21 mouse cellular contexts compared by ENCODE assay signal in genomic region chr13:112758546-112759090, GRCm38 (mm10). TPM values are rescaled to one million over a fixed set of nuclear protein-coding genes. Genes with fewer than 3 reads are reported as not detected.
DNase-seq lines count a peak whose midpoint lies in the region; ATAC-seq and TF ChIP-seq lines count a peak whose summit lies in the region.
"Had no signal": no experiment of that assay in that cellular context is flagged by ENCODE, and none has a peak within 500 bp of the region (broad histone marks: within the 10 kb centered on the region; RNA-seq: fewer than 3 reads in every experiment).

No protein-coding gene starts in this region.

- in situ Hi-C loops in CH12.LX (cut with MboI; ENCODE audit: low pct_ligation_motif_present, low pct_unique_long_range_greater_than_20kb, low sequenced_read_pairs): no loop called here

- no peaks in the 10 kb centered on the region for H3K9me3 ChIP-seq in heart, embryonic 12.5 days (replicated peaks)
- H3K9me3 ChIP-seq in CH12.LX (replicated peaks; ENCODE audit: low read length): no peaks in the 10 kb centered on the region
- H3K9me3 ChIP-seq in limb, embryonic 15.5 days: no peaks in the 10 kb centered on the region
- H3K9me3 ChIP-seq: forebrain, embryonic 12.5 days; G1E; neural tube, embryonic 15.5 days had no signal

- H3K4me3 ChIP-seq in heart, embryonic 12.5 days: no peak overlapping the region
- no peak overlapping the region for H3K4me3 ChIP-seq in CH12.LX (replicated peaks in 1 of 3; ENCODE audit: low read depth in 2 of 3, low read length in 2 of 3, poor library complexity in 1 of 3)
- H3K4me3 ChIP-seq in limb, embryonic 15.5 days: no peak overlapping the region
- H3K4me3 ChIP-seq: forebrain, embryonic 12.5 days; neural tube, embryonic 15.5 days had no signal

- no peak for TF ChIP-seq RAD21 in CH12.LX (IDR thresholded peaks at IDR 0.05; ENCODE audit: low read depth, low read length)

- H3K9ac ChIP-seq in heart, embryonic 12.5 days: no peak overlapping the region
- peak overlapping the region; percentile 37; the same call in 1 of the 2 replicates for H3K9ac ChIP-seq in CH12.LX (ENCODE audit: insufficient read depth, low read depth)
- H3K9ac ChIP-seq in limb, embryonic 15.5 days: no peak overlapping the region
- H3K9ac ChIP-seq: forebrain, embryonic 12.5 days; neural tube, embryonic 15.5 days had no signal

- no peak overlapping the region for H3K4me2 ChIP-seq in heart, embryonic 12.5 days
- H3K4me2 ChIP-seq in CH12.LX (ENCODE audit: insufficient read depth, low read depth, poor library complexity, severe bottlenecking): peak overlapping the region; percentile 48; the same call in 1 of the 2 replicates
- no peak overlapping the region for H3K4me2 ChIP-seq in limb, embryonic 15.5 days
- H3K4me2 ChIP-seq: forebrain, embryonic 12.5 days; liver, embryonic 11.5 days; neural tube, embryonic 15.5 days had no signal

- TF ChIP-seq CTCF in CH12.LX (conservative IDR thresholded peaks at IDR 0.05 in 1 of 2, IDR thresholded peaks at IDR 0.05 in 1 of 2; ENCODE audit: low read depth in 2 of 2, low read length in 2 of 2): no peak

- ATAC-seq in heart, embryonic 12.5 days (ENCODE audit: insufficient number of reproducible peaks, low FRiP score): no peak
- ATAC-seq in limb, embryonic 15.5 days (ENCODE audit: insufficient number of reproducible peaks, low FRiP score, low TSS enrichment, low read depth): no peak
- ATAC-seq: hindbrain, embryonic 16.5 days; midbrain, embryonic 16.5 days had no signal

- H3K27ac ChIP-seq in heart, embryonic 12.5 days (ENCODE audit: poor library complexity, severe bottlenecking): 0 out of 2 replicates have a peak overlapping the region, but pooled peaks have one; percentile 10
- peak overlapping the region; percentile 85; the same call in 1 of the 2 replicates for H3K27ac ChIP-seq in CH12.LX (ENCODE audit: insufficient read depth, low read depth)
- H3K27ac ChIP-seq in limb, embryonic 15.5 days: peak overlapping the region; percentile 39; the same call in 1 of the 2 replicates
- H3K27ac ChIP-seq: forebrain, embryonic 12.5 days; neural tube, embryonic 15.5 days had no signal

- 0 out of 2 replicates have a peak, but pooled peaks have one; percentile 32 for TF ChIP-seq EP300 in CH12.LX (IDR thresholded peaks at IDR 0.05; ENCODE audit: low read length)

- H3K27me3 ChIP-seq in heart, embryonic 12.5 days (replicated peaks): no peaks in the 10 kb centered on the region
- no peaks in the 10 kb centered on the region for H3K27me3 ChIP-seq in CH12.LX (replicated peaks)
- H3K27me3 ChIP-seq in limb, embryonic 15.5 days: no peaks in the 10 kb centered on the region
- H3K27me3 ChIP-seq: forebrain, embryonic 12.5 days; neural tube, embryonic 15.5 days had no signal

- H3K4me1 ChIP-seq in heart, embryonic 12.5 days (replicated peaks): peaks cover 47% of the 10 kb centered on the region
- H3K4me1 ChIP-seq in CH12.LX (ENCODE audit: control insufficient read depth in 1 of 2, insufficient read depth in 2 of 2): peaks cover 17 to 67% of the 10 kb centered on the region in 2 experiments
- H3K4me1 ChIP-seq in limb, embryonic 15.5 days: peaks cover 62% of the 10 kb centered on the region

- no peaks in the 10 kb centered on the region for H3K79me2 ChIP-seq in CH12.LX (replicated peaks; ENCODE audit: control insufficient read depth, extremely low read depth, insufficient read depth, poor library complexity, severe bottlenecking)

- 66% methylated on average over 6 of the region's 6 CpGs for WGBS in heart, embryonic 12.5 days
- 64% methylated on average over 6 of the region's 6 CpGs for WGBS in limb, embryonic 15.5 days

- intact Hi-C loops in heart, postnatal 25 days (cut with DNase I): no loop called here

- dilution Hi-C loops in CH12.LX (cut with MboI; ENCODE audit: extremely low pct_ligation_motif_present, extremely low pct_unique_long_range_greater_than_20kb, low sequenced_read_pairs): no loop called here

- no peak for TF ChIP-seq POLR2A in CH12.LX (IDR thresholded peaks at IDR 0.05; ENCODE audit: low read depth, low read length)

- no peak for DNase-seq in heart, postnatal 25 days (ENCODE audit: low spot score)
- DNase-seq in CH12.LX (ENCODE audit: extremely low read depth) (no peak), adipocyte (ENCODE audit: low spot score) (peak; percentile 60)
- DNase-seq in c-Kit-positive CD71-positive TER-119-positive erythroid progenitor cells, embryonic 14.5 days (ENCODE audit: low spot score): no peak
- DNase-seq in cerebellum, adult 9-10 months: no peak
- DNase-seq: cerebellum, postnatal 14 days; heart, postnatal 4 days; kidney, adult 2 months; kidney, postnatal 10 days; layer of hippocampus, postnatal 36 days; lung, adult 18-20 months; lung, postnatal 36 days; thymus, adult 2 months had no signal

- no peaks in the 10 kb centered on the region for H3K36me3 ChIP-seq in heart, embryonic 12.5 days
- no peaks in the 10 kb centered on the region for H3K36me3 ChIP-seq in CH12.LX (replicated peaks in 1 of 2; ENCODE audit: control insufficient read depth in 1 of 2, insufficient read depth in 1 of 2, low read length in 1 of 2)
- H3K36me3 ChIP-seq in limb, embryonic 15.5 days: no peaks in the 10 kb centered on the region
- H3K36me3 ChIP-seq: forebrain, embryonic 12.5 days; G1E; neural tube, embryonic 15.5 days had no signal

TF ChIP-seq in CH12.LX, 34 proteins besides CTCF, POLR2A, EP300 and RAD21:
- 0 out of 2 replicates have a peak, but pooled peaks have one; percentile 25 for TF ChIP-seq IRF4 (IDR thresholded peaks at IDR 0.05; ENCODE audit: low read depth, low read length)
- TF ChIP-seq MAFK (IDR thresholded peaks at IDR 0.05; ENCODE audit: insufficient replicate concordance, low read length): no peak
- no peak for TF ChIP-seq ZKSCAN1 (IDR thresholded peaks at IDR 0.05; ENCODE audit: borderline replicate concordance, low read depth, low read length)
- TF ChIP-seq MYC (IDR thresholded peaks at IDR 0.05; ENCODE audit: low read depth, low read length): no peak
- TF ChIP-seq RCOR1 (conservative IDR thresholded peaks at IDR 0.05; ENCODE audit: low read depth, low read length): no peak
- TF ChIP-seq USF1 (IDR thresholded peaks at IDR 0.05; ENCODE audit: low read depth, low read length): no peak
- TF ChIP-seq ZC3H11A (IDR thresholded peaks at IDR 0.05; ENCODE audit: low read depth, low read length): no peak

RNA-seq across cellular contexts. Expression of gene Plpp1, which starts 42.0 kb away (rescaled TPM):
- 46.9 and 49.0 TPM in 2 replicates for polyA plus RNA-seq in heart, embryonic 12.5 days (2016; fragmentation: Nextera tagmentation; extraction: Ambion mirVana)
- total RNA-seq in heart, postnatal 25 days (2021): 10 to 100 TPM; 59.4 to 63.6 TPM
- total RNA-seq in CH12.LX (2012; rRNA removed): 50.1 and 50.2 TPM in 2 replicates
- total RNA-seq in CH12.LX (2014; rRNA removed): 85.3 and 90.9 TPM in 2 replicates
- polyA plus RNA-seq in CH12.LX (2012; ENCODE audit: insufficient read length, low read depth): 67.6 and 68.6 TPM in 2 replicates
- 90.5 and 109 TPM in 2 replicates for polyA plus RNA-seq in limb, embryonic 15.5 days (2015; fragmentation: Nextera tagmentation; extraction: Ambion mirVana)

Comparison
In these comparisons a context has a peak if more than half of its experiments do, and no peak if none do; other contexts are left out.
1. H3K27ac ChIP-seq: peak in every context shown above with its lines; median percentile 85 in CH12.LX; 39 in limb, embryonic 15.5 days; 10 in heart, embryonic 12.5 days.